Mouse (Mus musculus) urinary bladder, postnatal 4 days (tissue): ENCODE results near the gene Pofut1.
A peak's percentile ranks its signal among the peaks of the same experiment; 100 is the strongest.

Source experiments
- DNase-seq, 2 experiments: peaks; one replicate each; pipeline ENCODE4 v3.0.0; 2021 to 2022; ENCODE audit warnings: low spot score in 2 of 2

Gene Pofut1

GRCm38 (mm10) chr2:153241250-153242014 is at the start of gene Pofut1, which contains the start of gene Plagl2:
Pofut1 (plus strand) TSS chr2:153241533.
Plagl2 (minus strand) TSS chr2:153241426.
- peak; percentile 87 to 88 for DNase-seq

GRCm38 (mm10) chr2:153194255-153194654 is 47.1 kb upstream of the Pofut1 start:
- DNase-seq, result no peak

GRCm38 (mm10) chr2:153198485-153198884 is 42.8 kb upstream of the Pofut1 start:
- peak in 1 of 2 experiments; percentile 53 for DNase-seq

GRCm38 (mm10) chr2:153199114-153199513 is 42.2 kb upstream of the Pofut1 start:
- no peak for DNase-seq

- DNase-seq, result no peak
Observed at GRCm38 (mm10) chr2:153202766-153203165, 38.6 kb upstream of the Pofut1 start.

GRCm38 (mm10) chr2:153208149-153208548 is 33.2 kb upstream of the Pofut1 start:
- no peak for DNase-seq

GRCm38 (mm10) chr2:153209286-153209685 is 32.0 kb upstream of the Pofut1 start:
- no peak for DNase-seq

- no peak for DNase-seq
Observed at GRCm38 (mm10) chr2:153211451-153211850, 29.9 kb upstream of the Pofut1 start.

- no peak for DNase-seq
Observed at GRCm38 (mm10) chr2:153213351-153213750, 28.0 kb upstream of the Pofut1 start.

GRCm38 (mm10) chr2:153214771-153215259 is 26.5 kb upstream of the Pofut1 start:
- DNase-seq, result no peak

GRCm38 (mm10) chr2:153215421-153215820 is 25.9 kb upstream of the Pofut1 start:
- no peak for DNase-seq

GRCm38 (mm10) chr2:153217826-153218340 is 23.4 kb upstream of the Pofut1 start:
- no peak for DNase-seq

- no peak for DNase-seq
Observed at GRCm38 (mm10) chr2:153218516-153218915, 22.8 kb upstream of the Pofut1 start.

- DNase-seq, result no peak
Observed at GRCm38 (mm10) chr2:153221620-153222019, 19.7 kb upstream of the Pofut1 start.

- DNase-seq, result no peak
Observed at GRCm38 (mm10) chr2:153222130-153222529, 19.2 kb upstream of the Pofut1 start.

- DNase-seq, result no peak
Observed at GRCm38 (mm10) chr2:153222566-153222965, 18.8 kb upstream of the Pofut1 start.

- DNase-seq, result peak in 1 of 2 experiments; percentile 28
Observed at GRCm38 (mm10) chr2:153224946-153225594, 16.3 kb upstream of the Pofut1 start, which contains the start of gene Tspyl3. Tspyl3 (minus strand) TSS chr2:153225441.

- no peak for DNase-seq
Observed at GRCm38 (mm10) chr2:153225595-153225953, 15.8 kb upstream of the Pofut1 start.

- DNase-seq, result no peak
Observed at GRCm38 (mm10) chr2:153227959-153228358, 13.4 kb upstream of the Pofut1 start.

GRCm38 (mm10) chr2:153228523-153228922 is 12.8 kb upstream of the Pofut1 start:
- no peak for DNase-seq

- DNase-seq, result no peak
Observed at GRCm38 (mm10) chr2:153237193-153237592, 4.1 kb upstream of the Pofut1 start.

- DNase-seq, result no peak
Observed at GRCm38 (mm10) chr2:153237891-153238290, 3.4 kb upstream of the Pofut1 start.

GRCm38 (mm10) chr2:153238406-153238805 is 2.9 kb upstream of the Pofut1 start:
- no peak for DNase-seq
